Mouse (Mus musculus) frontal cortex, postnatal 36 days (tissue): ENCODE measurements around the gene Sorl1.

Experiments used
- DNase-seq, 2 experiments: peaks; one replicate each; pipeline ENCODE4 v3.0.0; 2022; ENCODE audit warnings: low spot score in 2 of 2

Gene Sorl1

GRCm38 (mm10) chr9:41918155-41918554, 205.9 kb downstream of the Sorl1 start:
- no peak for DNase-seq

DNA sequence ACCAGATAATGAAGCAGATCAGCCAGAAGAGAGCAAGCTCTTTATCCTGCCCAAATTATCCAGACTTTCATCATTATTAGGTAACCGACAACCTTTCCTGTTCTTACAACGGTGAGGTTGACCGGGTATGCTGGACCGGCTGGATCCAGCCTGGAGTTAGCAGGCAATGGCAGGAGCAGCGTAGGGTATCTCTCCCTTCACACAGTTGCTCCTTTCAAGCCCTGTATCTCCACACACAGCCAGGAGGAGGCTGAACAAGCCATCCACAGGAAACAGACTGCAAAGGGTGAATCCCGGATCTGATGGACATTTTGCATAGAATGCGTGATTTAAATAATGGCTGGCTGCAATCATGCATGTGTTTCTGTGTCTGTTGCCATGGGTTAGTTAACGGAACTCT, 208.5 kb downstream of the Sorl1 start:
- DNase-seq: no peak
